Mouse (Mus musculus) right cerebral cortex, postnatal 25 days (tissue): ENCODE results near the gene Tgm2.
A peak's percentile ranks its signal among the peaks of the same experiment; 100 is the strongest.

Experiments
- DNase-seq: peaks from one replicate; pipeline ENCODE4 v3.0.0; 2022

The Tgm2 gene

DNA sequence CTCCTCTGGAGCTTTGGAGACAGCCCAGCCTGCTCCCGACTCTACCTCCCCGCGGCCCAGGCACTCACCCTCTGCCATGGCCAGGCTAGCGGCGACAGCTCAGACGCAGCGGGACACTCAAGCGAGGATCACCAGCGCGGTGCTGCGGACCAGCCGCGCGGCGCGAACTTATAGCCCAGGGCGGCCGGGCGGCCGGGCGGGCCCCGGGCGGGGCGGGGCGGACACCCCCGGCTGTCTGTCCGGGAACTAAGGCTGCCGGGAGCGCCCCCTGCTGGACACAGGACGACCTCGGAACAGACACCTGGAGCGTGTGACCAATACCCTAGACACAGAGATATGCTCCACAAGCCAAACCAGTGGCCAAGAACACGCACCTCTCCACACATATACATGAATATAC, at the start of gene Tgm2:
Tgm2 (minus strand) TSS at position 214 of the 400 bp plus-strand sequence.
- DNase-seq = peak; percentile 53

DNA sequence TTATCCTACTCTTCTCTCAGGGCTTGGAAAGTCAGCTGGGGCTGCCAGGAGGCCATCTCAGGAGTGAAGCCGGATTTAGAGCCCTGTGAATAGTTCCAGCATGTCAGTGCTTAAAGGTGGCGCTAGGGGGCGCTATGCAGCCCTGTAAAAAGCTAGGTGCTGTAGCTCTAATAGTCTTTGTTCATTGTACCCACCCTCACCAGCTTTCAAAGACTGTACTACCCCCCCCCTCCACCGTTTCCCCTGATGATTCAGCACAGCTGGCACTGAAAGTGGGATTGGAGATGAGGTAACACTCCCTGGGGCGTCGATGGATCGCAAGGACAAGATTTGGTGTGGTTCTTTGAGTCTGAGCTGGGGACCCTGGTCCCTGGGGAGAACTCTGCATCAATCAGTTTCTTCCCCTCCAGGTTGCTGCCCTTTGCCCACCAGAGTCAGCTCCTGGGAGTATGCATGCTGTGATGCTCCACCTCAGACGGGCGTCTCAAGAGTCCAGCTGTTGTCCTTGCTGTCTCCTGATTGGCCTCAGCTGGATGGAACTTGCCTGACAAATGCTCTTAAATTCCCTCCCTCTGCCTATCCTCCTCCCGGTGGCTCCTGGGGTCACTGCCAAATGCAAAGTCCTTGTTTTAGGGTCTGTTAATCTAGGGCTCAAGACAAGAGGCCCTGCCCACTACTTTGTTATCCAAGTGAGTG, 48.9 kb upstream of the Tgm2 start:
- DNase-seq = no peak

DNA sequence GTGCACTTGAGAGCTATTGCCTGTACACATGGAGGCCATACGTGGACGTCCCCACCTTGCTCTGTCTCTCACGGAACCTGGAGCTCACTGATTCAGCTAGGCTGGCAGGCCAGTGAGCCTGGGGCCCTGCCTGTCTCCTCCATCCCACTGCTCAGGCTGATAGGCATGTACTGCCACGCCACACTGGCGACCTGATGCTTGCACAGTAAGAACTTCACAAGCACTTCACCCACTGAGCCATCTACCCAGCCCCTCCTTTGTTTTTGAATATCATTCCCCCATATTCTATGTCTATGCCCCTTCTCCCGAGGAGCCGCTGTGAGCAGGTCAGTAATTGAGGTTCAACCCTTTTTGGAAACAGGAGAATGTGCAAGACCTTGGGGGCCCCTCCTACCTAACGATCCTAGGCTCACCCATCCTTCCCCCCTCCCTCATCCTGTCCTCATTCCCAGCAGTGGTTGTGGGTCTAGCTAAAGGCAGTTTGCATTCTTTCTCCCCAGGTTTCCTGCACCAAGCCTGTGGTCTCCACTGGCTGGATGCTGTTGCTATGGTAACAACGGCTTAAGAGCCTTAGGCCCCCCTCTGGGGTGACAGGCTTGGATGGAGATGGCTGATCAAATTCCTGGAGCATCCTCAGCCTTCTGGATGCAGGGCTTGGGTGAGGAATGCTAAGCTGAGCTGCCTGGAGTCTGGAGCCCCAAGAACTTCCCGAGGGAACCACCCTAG, 47.5 kb upstream of the Tgm2 start:
- no peak for DNase-seq

- no peak for DNase-seq
Measured at GRCm38 (mm10) chr2:158191098-158191497, 44.9 kb upstream of the Tgm2 start.

- DNase-seq = no peak
Measured at GRCm38 (mm10) chr2:158189451-158189850, 43.2 kb upstream of the Tgm2 start.

DNA sequence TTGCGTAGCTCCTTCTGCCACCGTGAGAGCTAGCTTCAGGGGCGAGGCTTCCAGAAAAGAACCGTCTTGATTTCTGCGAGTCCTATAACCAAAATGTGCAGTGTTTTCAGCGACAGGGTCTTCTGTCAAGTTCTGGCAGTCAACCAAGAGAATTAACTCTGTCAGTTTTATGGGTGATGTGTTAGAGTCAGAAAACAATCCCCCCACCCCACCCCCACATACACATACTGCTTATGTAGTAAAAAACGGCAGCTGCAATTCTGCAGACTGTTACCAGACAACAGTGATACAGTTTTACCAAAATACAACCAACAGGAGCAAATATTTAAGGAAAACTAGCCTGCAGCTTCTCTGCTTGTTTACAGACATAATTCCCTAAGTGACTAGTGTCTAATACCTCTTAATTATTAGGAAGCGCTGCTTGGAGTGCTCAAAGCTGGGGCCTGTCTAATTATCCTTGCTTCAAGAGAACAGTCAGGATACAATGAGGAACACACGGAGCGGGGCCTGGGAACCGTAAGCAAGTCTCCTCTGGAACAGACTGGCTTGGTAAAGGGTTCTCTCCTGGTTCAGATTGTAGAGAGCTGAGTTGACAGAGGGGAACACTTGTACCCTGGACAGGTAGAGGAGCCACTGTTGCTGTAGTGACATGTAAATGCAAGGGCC, 40.1 kb upstream of the Tgm2 start:
- no peak for DNase-seq

GRCm38 (mm10) chr2:158183266-158183665, 37.0 kb upstream of the Tgm2 start:
- no peak for DNase-seq

GRCm38 (mm10) chr2:158181932-158182331, 35.7 kb upstream of the Tgm2 start:
- DNase-seq = no peak

- no peak for DNase-seq
Measured at GRCm38 (mm10) chr2:158180797-158181196, 34.6 kb upstream of the Tgm2 start.

GRCm38 (mm10) chr2:158179370-158180111, 33.3 kb upstream of the Tgm2 start:
- DNase-seq = no peak

GRCm38 (mm10) chr2:158178696-158179369, 32.6 kb upstream of the Tgm2 start:
- DNase-seq = peak; percentile 25

DNA sequence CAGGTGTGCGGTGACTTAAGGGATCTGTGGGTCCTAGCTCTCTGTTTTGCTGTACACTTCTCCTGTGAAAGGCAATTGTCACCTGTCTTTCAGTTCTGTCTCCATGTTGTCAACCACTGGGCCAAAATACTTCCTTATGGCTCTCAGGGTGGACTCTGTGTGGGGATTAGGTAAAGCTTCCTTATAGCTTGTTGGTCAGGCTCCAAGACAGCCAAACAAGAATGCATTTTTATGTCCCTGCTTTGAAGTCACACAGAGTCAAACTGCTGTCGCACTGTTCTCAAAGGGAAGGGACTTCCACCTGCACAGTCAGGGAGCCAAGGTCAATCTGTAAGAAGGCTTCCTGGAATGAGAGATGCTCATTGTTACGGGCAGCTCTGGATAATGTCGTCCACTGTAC, 31.9 kb upstream of the Tgm2 start:
- no peak for DNase-seq

DNA sequence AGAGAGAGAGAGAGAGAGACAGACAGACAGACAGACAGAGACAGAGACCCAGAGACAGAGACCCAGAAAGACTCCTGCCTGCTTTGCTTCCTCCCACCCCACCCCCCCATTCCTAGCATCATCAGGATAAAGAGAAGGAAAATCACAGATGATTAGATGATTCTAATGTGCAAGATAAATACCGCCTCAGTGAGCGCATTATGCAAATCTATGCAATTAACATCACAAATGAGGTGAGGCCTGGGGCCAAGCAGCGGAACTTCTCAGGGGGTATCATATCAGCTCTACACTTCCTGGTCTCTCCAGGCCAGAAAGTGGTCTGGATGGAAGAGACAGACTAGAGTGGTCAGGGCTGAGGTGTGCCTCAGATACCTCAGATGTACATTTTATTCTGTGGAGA, 31.3 kb upstream of the Tgm2 start:
- no peak for DNase-seq

DNA sequence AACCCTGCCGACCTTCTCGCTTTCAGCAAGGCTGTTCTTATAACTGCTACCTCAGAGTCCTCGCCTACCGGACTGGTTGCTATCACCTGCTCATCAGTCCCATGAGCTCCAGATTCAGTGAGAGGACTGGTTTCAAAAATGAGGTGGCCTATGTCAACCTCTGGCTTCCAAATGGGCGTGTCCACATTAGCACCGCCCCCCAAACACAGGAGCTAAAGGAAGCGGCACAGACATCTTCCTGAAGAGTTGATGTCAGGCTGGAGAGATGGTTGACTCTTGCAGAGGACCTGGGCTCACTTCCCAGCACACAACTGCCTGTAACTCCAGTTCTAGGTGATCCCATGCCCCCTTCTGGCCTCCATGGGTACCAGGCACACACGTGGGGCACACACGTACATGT, 30.5 kb upstream of the Tgm2 start:
- no peak for DNase-seq

- DNase-seq = no peak
Measured at GRCm38 (mm10) chr2:158175433-158175832, 29.2 kb upstream of the Tgm2 start.

- no peak for DNase-seq
Measured at GRCm38 (mm10) chr2:158174958-158175357, 28.7 kb upstream of the Tgm2 start.

DNA sequence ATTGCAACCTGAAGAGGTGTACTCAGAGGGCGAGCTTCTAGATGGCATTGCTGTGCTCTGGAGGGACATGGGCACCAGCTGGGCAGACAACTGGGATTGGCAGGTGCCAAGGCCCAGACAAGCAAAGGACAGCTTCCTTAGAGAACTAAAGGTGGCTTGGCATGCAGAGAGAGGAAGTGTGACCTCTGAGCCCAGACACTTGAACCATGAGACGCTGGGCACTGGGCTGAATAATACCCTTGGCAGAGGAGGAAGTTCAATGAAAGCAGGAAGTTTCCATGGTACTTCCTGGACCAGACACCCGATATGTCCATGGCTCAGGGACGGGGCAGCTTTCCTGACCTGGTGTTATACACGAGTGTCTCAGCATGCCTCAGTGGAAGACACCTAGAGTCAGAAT, 28.2 kb upstream of the Tgm2 start:
- DNase-seq = no peak

GRCm38 (mm10) chr2:158170394-158170793, 24.2 kb upstream of the Tgm2 start:
- DNase-seq = no peak

DNA sequence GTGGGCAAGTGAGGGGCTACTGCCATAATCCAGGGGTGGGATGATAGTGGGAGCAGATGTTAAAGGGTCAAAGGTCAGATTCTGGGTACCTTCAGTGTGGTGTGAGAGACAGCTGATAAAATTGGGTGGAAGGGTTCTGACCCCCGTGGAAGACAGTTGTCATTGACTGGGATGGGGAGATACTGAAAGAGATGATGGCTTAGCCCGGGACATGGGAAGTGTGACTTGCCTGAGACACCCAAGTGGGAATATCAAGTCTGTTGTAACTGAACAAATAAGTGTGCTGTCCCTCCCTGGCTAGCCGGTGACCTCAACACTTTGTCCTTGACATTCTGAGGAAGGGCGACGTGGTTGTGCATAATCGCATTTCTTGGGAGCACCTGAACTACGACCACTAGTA, 23.5 kb upstream of the Tgm2 start:
- no peak for DNase-seq

DNA sequence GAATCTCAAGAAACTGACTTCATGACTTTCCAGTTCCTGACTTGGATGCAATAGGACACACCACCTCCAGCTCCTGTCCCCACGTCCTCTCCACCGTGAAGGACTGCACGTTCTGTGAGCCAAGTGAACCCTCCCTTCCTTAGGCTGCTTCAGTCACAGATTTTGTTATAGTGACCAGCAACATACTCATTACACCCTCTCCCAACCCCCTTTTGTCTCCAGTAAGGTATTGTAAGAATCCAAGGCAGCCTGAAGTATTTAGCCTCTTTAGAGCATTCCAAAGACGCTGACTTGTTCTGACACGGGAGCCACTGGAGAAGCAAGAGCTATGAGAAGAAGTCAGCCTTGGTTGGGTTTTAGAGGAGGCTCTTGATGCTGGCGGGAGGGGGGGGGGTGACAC, 23.1 kb upstream of the Tgm2 start:
- no peak for DNase-seq

- no peak for DNase-seq
Measured at GRCm38 (mm10) chr2:158168741-158169211, 22.5 kb upstream of the Tgm2 start.

- no peak for DNase-seq
Measured at GRCm38 (mm10) chr2:158167496-158168205, 21.4 kb upstream of the Tgm2 start.
